ENCODE assay signal across 8 mouse cellular contexts in the genomic region with DNA sequence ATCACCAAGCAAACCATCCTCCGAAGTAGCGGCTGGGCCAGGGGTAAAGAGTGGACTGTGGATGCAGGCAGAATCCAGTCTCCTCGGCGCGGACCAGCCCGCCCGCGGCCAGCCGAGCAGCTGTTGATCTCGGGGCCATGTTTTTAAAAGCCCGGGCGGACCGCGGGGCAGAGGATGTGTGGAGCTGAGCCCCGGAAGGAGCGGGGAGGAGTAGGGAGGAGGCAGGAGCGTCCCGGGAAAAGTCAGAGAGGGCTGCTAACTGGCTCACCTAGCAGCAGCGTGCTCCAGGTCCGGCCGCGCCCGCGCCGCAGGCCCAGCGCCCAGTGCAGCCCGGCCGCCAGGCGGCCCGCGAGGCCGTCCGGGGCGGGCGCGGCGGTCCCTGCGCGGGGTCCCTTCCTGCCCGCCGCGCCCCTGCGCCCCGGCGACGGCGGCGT. TPM values are rescaled to one million over a fixed set of nuclear protein-coding genes. Genes with fewer than 3 reads are reported as not detected.
DNase-seq lines count a peak whose midpoint lies in the region; ATAC-seq and TF ChIP-seq lines count a peak whose summit lies in the region.

No protein-coding gene starts in this region.

- H3K36me3 ChIP-seq in forebrain, embryonic 12.5 days (replicated peaks): no peaks in the 10 kb centered on the region
- no peaks in the 10 kb centered on the region for H3K36me3 ChIP-seq in hindbrain, embryonic 14.5 days (replicated peaks; ENCODE audit: control insufficient read depth, insufficient read depth)
- H3K36me3 ChIP-seq in limb, embryonic 14.5 days (ENCODE audit: control insufficient read depth, insufficient read depth, low read length): no peaks in the 10 kb centered on the region
- no peaks in the 10 kb centered on the region for H3K36me3 ChIP-seq in midbrain, embryonic 12.5 days
- H3K36me3 ChIP-seq in stomach, embryonic 16.5 days (ENCODE audit: control insufficient read depth, insufficient read depth, low read length): no peaks in the 10 kb centered on the region

- H3K9me3 ChIP-seq in forebrain, embryonic 12.5 days: no peaks in the 10 kb centered on the region
- no peaks in the 10 kb centered on the region for H3K9me3 ChIP-seq in hindbrain, embryonic 14.5 days (ENCODE audit: control insufficient read depth, low read length)
- no peaks in the 10 kb centered on the region for H3K9me3 ChIP-seq in limb, embryonic 14.5 days (ENCODE audit: control insufficient read depth, low read length)
- no peaks in the 10 kb centered on the region for H3K9me3 ChIP-seq in midbrain, embryonic 12.5 days
- H3K9me3 ChIP-seq in stomach, embryonic 16.5 days (replicated peaks; ENCODE audit: control insufficient read depth, low read length): 0 out of 2 replicates have a peak, but pooled peaks cover 3% of the 10 kb centered on the region

- peak overlapping the region; percentile 66 for H3K4me2 ChIP-seq in forebrain, embryonic 12.5 days
- peak overlapping the region; percentile 49 for H3K4me2 ChIP-seq in hindbrain, embryonic 14.5 days (replicated peaks)
- H3K4me2 ChIP-seq in limb, embryonic 14.5 days (replicated peaks; ENCODE audit: low read depth, low read length, severe bottlenecking): peak overlapping the region; percentile 71
- peak overlapping the region; percentile 71 for H3K4me2 ChIP-seq in midbrain, embryonic 12.5 days (replicated peaks)
- peak overlapping the region; percentile 83 for H3K4me2 ChIP-seq in stomach, embryonic 16.5 days (ENCODE audit: low read depth, low read length)

- under 1% methylated on average over 31 of the region's 48 CpGs for WGBS in forebrain, embryonic 12.5 days
- WGBS in hindbrain, embryonic 14.5 days: under 1% methylated on average over 36 of the region's 48 CpGs
- under 1% methylated on average over 18 of the region's 48 CpGs for WGBS in limb, embryonic 14.5 days
- 0% methylated on average over 21 of the region's 48 CpGs for WGBS in midbrain, embryonic 12.5 days
- WGBS in stomach, embryonic 16.5 days: under 1% methylated on average over 34 of the region's 48 CpGs

- TF ChIP-seq POLR2A in bone marrow macrophage, adult 2 months (IDR thresholded peaks at IDR 0.05; ENCODE audit: borderline replicate concordance, low read depth, low read length): no peak
- TF ChIP-seq POLR2A in limb, embryonic 14.5 days (IDR thresholded peaks at IDR 0.05; ENCODE audit: borderline replicate concordance, extremely low read depth, insufficient read depth, insufficient read length): 0 out of 2 replicates have a peak, but pooled peaks have one; percentile 21

- TF ChIP-seq CTCF in bone marrow macrophage, adult 2 months (IDR thresholded peaks at IDR 0.05; ENCODE audit: low read depth, low read length): no peak

- peak overlapping the region; percentile 83 for H3K9ac ChIP-seq in forebrain, embryonic 12.5 days
- H3K9ac ChIP-seq in hindbrain, embryonic 14.5 days: peak overlapping the region; percentile 81
- H3K9ac ChIP-seq in limb, embryonic 14.5 days (ENCODE audit: low read depth, low read length, severe bottlenecking): peak overlapping the region; percentile 80
- peak overlapping the region; percentile 79 for H3K9ac ChIP-seq in midbrain, embryonic 12.5 days (replicated peaks)
- H3K9ac ChIP-seq in stomach, embryonic 16.5 days (ENCODE audit: low read length): peak overlapping the region; percentile 87

- H3K4me3 ChIP-seq in bone marrow macrophage, adult 2 months (ENCODE audit: insufficient read depth, low read length): peak overlapping the region; percentile 72
- peak overlapping the region; percentile 78 for H3K4me3 ChIP-seq in forebrain, embryonic 12.5 days (replicated peaks)
- H3K4me3 ChIP-seq in hindbrain, embryonic 14.5 days (replicated peaks; ENCODE audit: low read length): peak overlapping the region; percentile 76
- H3K4me3 ChIP-seq in limb, embryonic 14.5 days (replicated peaks; ENCODE audit: low read length): peak overlapping the region; percentile 70
- peak overlapping the region; percentile 81 for H3K4me3 ChIP-seq in midbrain, embryonic 12.5 days
- H3K4me3 ChIP-seq in stomach, embryonic 16.5 days (replicated peaks; ENCODE audit: low read length): peak overlapping the region; percentile 77

- H3K27ac ChIP-seq in bone marrow macrophage, adult 2 months (ENCODE audit: insufficient read depth, low read depth, low read length): peak overlapping the region; percentile 51
- H3K27ac ChIP-seq in forebrain, embryonic 12.5 days: peak overlapping the region; percentile 92
- H3K27ac ChIP-seq in hindbrain, embryonic 14.5 days: peak overlapping the region; percentile 86
- peak overlapping the region; percentile 86 for H3K27ac ChIP-seq in limb, embryonic 14.5 days (replicated peaks; ENCODE audit: low read depth, low read length)
- peak overlapping the region; percentile 93 for H3K27ac ChIP-seq in midbrain, embryonic 12.5 days (replicated peaks)
- H3K27ac ChIP-seq in stomach, embryonic 16.5 days (ENCODE audit: low read length): peak overlapping the region; percentile 87

- DNase-seq in thymus, postnatal 0 days (ENCODE audit: low spot score): peak; percentile 40
- DNase-seq in thymus, postnatal 25 days: no peak
- peak; percentile 55 for DNase-seq in hindbrain, embryonic 14.5 days (ENCODE audit: low spot score)
- peak; percentile 38 for DNase-seq in limb, embryonic 14.5 days (ENCODE audit: low spot score)

- H3K27me3 ChIP-seq in forebrain, embryonic 12.5 days: no peaks in the 10 kb centered on the region
- no peaks in the 10 kb centered on the region for H3K27me3 ChIP-seq in hindbrain, embryonic 14.5 days (ENCODE audit: control insufficient read depth, insufficient read depth, low read length)
- no peaks in the 10 kb centered on the region for H3K27me3 ChIP-seq in limb, embryonic 14.5 days (ENCODE audit: control insufficient read depth, insufficient read depth, low read length)
- no peaks in the 10 kb centered on the region for H3K27me3 ChIP-seq in midbrain, embryonic 12.5 days
- H3K27me3 ChIP-seq in stomach, embryonic 16.5 days (ENCODE audit: control insufficient read depth, insufficient read depth, low read length): no peaks in the 10 kb centered on the region

- H3K4me1 ChIP-seq in bone marrow macrophage, adult 2 months (ENCODE audit: control insufficient read depth, insufficient read depth, low read length): peaks cover 37% of the 10 kb centered on the region
- peaks cover 17% of the 10 kb centered on the region for H3K4me1 ChIP-seq in forebrain, embryonic 12.5 days
- peaks cover 7% of the 10 kb centered on the region; the same call in 1 of the 2 replicates for H3K4me1 ChIP-seq in hindbrain, embryonic 14.5 days (replicated peaks; ENCODE audit: control insufficient read depth, insufficient read depth, low read length)
- peaks cover 10% of the 10 kb centered on the region for H3K4me1 ChIP-seq in limb, embryonic 14.5 days (ENCODE audit: control insufficient read depth, insufficient read depth, low read length)
- peaks cover 18% of the 10 kb centered on the region for H3K4me1 ChIP-seq in midbrain, embryonic 12.5 days
- H3K4me1 ChIP-seq in stomach, embryonic 16.5 days (ENCODE audit: control insufficient read depth, insufficient read depth, low read length): peaks cover 10% of the 10 kb centered on the region; the same call in 1 of the 2 replicates

- ATAC-seq in forebrain, embryonic 12.5 days (ENCODE audit: low FRiP score): peak; percentile 90
- ATAC-seq in hindbrain, embryonic 14.5 days (ENCODE audit: low FRiP score): peak; percentile 87
- ATAC-seq in limb, embryonic 14.5 days (ENCODE audit: low FRiP score, low read depth): peak; percentile 79
- ATAC-seq in midbrain, embryonic 12.5 days (ENCODE audit: low FRiP score, low read depth): peak; percentile 87
- ATAC-seq in stomach, embryonic 16.5 days (ENCODE audit: insufficient read depth, low FRiP score): peak; percentile 81

RNA-seq across cellular contexts. Expression of a gene that starts 0.4 kb away (rescaled TPM):
- polyA plus RNA-seq in thymus, postnatal 0 days (2015; fragmentation: Nextera tagmentation; extraction: Ambion mirVana): 5.2 and 8.0 TPM in 2 replicates
- polyA plus RNA-seq in bone marrow macrophage, adult 2 months (2012; ENCODE audit: insufficient read depth, insufficient read length, missing spikeins): 21.7 and 26.0 TPM in 2 replicates
- 10.1 and 14.4 TPM in 2 replicates for polyA plus RNA-seq in forebrain, embryonic 12.5 days (2016; fragmentation: Nextera tagmentation; extraction: Ambion mirVana)
- 10.8 and 11.3 TPM in 2 replicates for polyA plus RNA-seq in hindbrain, embryonic 14.5 days (2014; fragmentation: Nextera tagmentation; extraction: Ambion mirVana)
- polyA plus RNA-seq in limb, embryonic 14.5 days (2012; rRNA removed): 41.3 and 43.1 TPM in 2 replicates
- 25.5 and 35.5 TPM in 2 replicates for polyA plus RNA-seq in limb, embryonic 14.5 days (2014; fragmentation: Nextera tagmentation; extraction: Ambion mirVana)
- polyA plus RNA-seq in midbrain, embryonic 12.5 days (2016; fragmentation: Nextera tagmentation; extraction: Ambion mirVana): 9.6 and 10.0 TPM in 2 replicates
- polyA plus RNA-seq in stomach, embryonic 16.5 days (2015; fragmentation: Nextera tagmentation; extraction: Ambion mirVana): 6.4 TPM in 2 replicates
